Mouse (Mus musculus): Measurements from ENCODE around the gene Grin3b.

Grin3b gene

DNA sequence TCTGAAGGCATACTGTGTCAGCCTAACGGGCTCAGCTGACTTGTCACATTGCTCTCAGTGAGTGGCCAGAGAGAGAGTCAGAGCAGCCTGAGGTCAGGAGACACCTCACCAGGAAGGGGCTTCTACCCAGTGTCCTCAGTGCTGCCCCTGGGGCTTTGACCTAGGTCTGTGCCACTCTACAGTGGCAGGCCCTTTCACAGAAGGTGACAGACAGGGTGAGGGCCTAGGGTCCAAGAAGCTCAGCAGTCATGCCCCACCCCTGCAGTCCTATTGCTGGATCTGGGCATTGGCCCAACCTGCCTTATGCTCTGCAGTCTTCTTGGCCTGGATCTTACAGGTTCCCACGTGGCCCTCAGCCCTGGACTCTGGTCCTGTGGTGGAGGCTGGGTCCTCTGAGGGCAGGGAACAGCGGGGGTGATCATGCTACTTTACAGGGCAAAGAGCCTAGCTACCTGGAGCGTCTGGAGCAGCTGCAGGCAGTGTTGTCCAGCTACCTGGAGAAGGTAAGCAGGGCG, 3.6 kb upstream of the Grin3b start:
- peak; percentile 51 for DNase-seq (ENCODE audit: low spot score)

DNA sequence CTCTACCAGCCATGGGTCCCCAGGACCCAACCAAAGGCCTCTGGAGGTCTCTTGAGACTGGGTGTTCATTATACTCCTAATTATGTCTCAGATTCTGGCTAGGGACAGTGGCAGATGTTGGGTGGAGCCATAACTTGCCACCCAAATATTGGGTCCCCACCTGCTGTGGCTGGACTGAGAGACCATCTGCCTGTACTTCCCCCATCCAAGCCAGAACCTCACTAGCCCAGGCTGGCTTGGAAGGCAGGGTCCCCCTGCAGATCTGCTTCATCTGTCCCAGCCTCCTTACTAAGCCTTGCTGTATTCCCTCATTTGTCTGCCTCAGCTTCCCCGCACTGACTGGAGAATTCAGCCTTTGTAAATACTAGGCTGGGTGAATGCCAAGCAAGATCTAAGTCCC, 2.3 kb upstream of the Grin3b start:
- DNase-seq (ENCODE audit: low spot score) = no peak

DNA sequence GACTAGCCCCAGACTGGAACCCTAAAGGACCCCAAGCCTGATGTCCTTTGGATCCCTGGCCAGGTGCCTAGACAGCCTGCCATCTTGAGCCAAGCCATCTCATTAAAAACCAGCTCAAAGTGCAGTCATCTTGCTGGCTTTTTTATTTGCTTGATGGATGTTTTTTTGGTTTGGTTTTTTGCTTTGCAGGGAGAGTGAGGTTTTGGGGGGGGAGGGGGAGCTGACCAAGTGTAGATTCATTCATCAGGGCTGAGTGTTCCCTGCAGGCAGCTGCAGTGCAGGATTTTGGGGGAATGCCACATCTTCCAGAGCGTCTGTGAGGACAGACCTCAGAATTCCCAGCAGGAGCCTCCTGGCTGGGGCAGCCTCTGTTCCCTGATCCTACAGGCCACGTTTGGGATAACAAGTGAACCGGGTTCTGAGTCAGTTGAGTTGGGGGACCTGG, 1.4 kb upstream of the Grin3b start:
- peak; percentile 59 for DNase-seq (ENCODE audit: low spot score)

DNA sequence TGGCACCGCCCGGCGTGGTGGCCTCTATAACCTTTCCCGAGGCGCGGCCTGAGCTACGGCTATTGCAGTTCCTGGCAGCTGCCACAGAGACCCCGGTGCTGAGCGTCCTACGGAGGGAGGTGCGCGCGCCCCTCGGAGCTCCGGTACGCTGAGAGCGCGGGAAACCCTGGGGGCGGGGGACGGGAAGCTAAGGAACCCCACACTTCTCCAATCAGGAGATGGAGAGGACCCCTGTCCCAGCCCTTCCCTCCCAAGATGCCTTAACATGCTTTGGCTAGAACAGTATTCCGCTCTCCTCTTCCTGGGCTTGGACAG, 625 bp downstream of the Grin3b start:
- no peak for DNase-seq (ENCODE audit: low spot score)

DNA sequence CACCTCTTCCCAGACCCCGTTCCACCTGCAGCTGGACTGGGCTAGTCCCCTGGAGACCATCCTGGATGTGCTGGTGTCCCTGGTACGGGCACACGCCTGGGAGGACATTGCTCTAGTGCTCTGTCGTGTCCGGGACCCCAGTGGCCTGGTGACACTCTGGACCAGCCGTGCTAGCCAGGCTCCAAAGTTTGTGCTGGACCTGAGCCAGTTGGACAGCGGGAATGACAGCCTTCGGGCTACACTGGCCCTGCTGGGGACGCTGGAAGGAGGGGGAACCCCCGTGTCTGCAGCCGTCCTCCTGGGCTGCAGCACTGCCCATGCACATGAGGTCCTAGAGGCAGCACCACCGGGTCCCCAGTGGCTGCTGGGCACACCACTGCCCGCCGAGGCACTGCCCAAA, 2.3 kb downstream of the Grin3b start:
- no peak for DNase-seq (ENCODE audit: low spot score)

DNA sequence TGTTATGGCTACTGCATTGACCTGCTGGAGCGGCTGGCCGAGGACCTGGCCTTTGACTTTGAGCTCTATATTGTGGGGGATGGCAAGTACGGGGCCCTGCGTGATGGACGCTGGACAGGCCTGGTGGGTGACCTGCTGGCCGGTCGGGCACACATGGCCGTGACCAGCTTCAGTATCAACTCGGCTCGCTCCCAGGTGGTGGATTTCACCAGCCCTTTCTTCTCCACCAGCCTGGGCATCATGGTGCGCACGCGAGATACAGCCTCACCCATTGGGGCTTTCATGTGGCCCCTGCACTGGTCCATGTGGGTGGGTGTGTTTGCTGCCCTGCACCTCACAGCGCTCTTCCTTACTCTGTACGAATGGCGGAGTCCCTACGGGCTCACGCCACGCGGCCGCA, 3.6 kb downstream of the Grin3b start:
- DNase-seq (ENCODE audit: low spot score) = no peak

DNA sequence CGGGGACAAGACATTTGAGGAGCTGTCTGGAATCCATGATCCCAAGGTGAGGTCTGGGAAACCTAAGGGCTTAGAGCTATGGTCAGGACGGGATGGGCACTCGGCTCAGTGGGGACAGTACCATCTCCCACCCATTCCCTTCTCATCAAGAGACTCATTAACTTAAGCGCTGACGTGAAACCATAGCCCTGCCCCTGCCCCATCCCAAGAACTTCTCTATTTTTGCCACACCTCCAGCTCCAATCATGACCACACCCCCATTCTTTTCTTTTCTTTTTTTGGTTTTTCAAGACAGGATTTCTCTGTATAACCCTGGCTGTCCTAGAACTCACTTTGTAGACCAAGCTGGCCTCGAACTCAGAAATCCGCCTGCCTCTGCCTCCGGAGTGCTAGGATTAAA, 4.2 kb downstream of the Grin3b start:
- DNase-seq (ENCODE audit: low spot score) = no peak

DNA sequence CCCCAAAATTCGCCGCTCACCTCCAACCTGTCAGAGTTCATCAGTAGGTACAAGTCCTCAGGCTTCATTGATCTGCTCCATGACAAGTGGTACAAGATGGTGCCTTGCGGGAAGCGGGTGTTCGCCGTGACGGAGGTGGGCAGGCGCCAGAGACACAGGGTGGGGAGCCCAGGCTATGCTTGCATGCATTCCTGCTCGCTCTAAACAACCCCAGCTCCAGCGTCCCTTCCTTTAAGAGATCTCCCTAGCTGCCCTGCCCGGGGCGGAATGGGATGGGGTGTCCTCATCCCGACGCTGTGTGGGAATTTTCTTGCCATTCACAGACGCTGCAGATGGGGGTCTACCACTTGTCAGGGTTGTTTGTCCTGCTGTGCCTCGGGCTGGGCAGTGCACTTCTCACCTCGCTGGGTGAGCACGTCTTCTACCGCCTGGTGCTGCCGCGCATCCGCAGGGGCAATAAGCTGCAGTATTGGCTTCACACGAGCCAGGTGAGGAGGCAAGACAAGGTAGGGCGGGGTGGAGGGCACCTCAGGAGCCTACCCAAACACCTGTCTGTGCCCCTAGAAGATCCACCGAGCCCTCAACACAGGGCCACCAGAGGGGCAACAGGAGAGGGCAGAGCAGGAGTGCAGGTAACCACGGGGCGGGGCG, 5.7 kb downstream of the Grin3b start:
- DNase-seq (ENCODE audit: low spot score) = no peak

DNA sequence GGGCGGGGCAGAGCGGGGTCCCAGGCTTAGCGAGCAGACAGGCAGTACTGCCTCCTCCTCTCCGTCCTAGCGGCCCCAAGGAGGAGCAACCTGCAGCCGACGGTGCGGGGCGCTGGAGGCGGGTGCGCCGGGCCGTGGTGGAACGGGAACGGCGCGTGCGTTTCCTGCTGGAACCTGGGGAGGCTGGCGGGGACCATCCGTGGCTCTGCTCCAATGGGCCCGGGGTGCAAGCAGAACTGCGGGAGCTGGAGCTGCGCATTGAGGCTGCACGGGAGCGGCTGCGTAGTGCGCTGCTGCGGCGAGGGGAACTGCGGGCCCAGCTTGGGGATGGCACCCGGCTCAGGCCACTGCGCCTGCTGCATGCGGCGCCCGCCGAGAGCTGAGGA, 6.2 kb downstream of the Grin3b start:
- no peak for DNase-seq (ENCODE audit: low spot score)

DNA sequence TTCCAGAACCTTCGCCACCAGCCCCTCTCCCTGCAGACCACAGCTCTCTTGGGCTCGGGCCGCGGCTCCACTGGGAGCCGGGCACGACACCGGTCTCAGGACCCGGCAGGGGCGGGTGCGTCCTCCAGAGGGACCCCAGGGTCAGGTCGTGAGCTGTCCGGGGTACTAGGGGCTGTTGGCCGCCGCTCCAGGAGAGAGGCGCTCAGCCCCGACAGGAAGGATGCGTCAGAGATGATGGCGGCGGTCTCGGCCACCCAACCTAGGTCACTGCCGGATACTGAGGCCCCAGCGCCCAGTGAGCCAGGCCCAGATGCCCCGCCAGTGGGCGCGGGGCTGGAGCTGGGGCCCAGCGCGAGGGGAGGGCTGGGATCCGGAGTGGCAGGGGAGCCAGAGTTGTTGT, 6.8 kb downstream of the Grin3b start:
- no peak for DNase-seq (ENCODE audit: low spot score)

DNA sequence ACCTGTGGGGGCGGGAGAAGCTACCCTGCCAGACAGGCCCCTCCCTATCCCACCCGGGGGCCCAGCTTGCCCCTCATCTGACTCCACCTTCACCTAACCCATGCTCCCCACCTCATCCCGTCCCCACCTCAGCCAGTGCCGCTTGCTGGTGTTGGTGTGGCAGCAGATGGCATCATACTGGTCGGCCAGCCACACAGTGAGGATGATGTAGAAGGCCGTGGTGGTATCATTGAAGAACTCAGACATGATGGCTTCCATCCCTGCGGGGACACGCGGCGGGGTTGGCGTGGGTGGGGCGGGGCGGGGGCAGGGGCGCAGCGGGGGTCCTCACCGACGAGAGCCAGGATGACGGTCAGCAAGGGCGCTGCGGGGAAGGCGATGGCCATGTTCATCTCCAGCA, 7.5 kb downstream of the Grin3b start:
- no peak for DNase-seq (ENCODE audit: low spot score)

DNA sequence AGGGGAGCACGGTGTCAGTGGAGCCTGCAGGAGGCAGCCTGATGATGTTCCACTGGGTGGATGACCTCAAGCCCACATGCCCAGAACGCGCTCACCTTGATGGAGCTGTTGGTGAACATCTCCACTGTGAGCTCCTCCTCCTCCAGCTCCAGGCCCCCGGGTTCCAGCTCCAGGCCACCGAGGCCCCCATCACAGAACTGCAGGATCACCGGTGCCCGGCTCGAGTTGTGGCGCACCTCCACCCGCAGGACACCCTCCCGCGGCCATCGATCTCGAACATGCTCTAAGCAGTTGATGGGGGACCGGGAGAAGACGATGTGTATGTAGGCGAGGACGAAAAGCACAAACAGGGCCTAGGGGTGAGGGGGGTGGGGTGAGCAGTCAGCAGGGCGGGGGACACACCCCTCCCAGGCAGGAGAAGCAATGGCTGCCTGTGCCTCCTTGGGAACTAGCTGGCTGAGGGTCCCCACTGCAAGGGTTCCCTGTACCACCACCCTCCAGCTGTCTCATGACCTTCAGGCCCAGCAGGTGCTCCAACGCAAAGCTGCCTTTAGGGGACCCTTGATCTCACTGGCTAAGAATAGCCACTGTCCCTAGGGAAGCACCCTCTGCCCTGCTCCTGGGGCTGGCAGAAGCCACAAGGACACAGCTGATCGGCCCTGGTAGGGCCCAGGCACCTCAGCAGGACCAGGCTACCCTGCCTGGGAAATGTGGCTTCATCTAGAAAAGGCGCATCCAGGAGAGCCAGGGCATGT, 9.1 kb downstream of the Grin3b start:
- no peak for DNase-seq (ENCODE audit: low spot score)

DNA sequence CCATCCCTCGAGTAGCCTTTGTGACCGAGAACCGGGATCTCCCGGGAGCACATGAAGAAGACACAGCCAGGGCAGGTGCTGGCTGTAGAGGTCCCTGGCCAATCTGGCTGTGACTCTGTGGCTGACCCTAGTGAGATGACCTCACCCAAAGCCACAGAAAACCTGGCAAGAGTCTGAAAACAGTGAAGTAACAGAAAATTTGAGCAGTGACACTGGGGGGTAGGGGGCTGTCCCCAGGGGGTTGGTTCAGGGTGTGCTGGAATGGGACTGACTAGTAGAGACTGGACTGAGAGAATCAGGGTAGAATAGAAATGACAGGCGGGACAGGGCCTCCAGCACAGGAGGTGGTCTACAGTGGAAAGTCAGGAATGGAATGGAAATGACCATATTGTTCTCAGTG, 12.7 kb downstream of the Grin3b start:
- DNase-seq (ENCODE audit: low spot score) = no peak

DNA sequence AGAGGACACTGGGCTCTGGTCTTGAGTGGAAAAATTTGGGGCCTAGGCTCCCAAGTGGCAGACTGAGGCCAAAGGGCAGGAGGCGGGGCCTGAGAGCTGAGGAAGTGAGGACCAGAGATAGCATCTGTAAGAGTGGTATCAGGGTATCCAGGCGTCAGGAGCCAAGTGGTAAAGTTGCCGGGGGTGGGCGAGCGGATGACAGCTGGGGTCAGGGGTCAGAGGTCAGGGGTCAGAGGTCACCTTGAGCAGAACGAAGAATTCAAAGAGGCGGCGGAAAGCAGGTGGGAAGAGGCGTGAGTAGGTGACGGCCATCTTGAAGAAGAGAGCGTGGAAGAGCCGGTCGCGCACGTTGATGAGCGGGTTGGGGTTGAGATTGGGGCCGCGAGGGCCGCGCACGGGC, 13.2 kb downstream of the Grin3b start:
- peak; percentile 71 for DNase-seq (ENCODE audit: low spot score)

DNA sequence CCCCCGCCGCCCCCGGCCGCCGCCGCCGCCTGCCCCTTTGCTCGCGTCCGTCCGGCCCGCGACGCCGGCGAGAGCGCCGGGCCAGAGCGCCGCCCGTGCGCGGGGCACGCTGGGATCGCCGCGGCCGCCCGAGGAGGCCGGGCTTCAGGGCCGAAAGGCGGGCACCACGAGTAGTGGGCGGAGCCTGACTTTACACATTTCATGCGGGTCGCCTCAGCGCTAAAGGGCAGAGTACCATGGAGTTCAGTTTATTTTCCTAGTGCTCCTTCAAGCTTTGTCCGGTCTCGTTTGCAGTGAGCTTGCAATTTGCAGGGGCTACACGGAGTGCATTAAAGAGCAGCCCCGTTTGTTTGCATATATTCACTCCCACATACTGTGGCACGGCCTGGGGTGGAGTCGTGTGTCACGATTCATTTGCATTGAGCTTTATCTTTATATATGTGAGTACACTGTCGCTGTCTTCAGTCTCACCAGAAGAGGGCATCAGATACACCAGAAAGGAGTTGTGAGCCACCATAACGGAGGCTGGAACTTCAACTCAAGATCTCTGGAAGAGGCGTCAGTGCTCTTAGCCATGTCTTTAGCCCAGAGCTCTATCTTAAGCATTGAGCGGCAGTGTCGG, 13.8 kb downstream of the Grin3b start, which contains the start of gene Tmem259:
TSS of gene Tmem259 (minus strand) at position 136 of the 622 bp plus-strand sequence.
- DNase-seq (ENCODE audit: low spot score) = peak; percentile 90

DNA sequence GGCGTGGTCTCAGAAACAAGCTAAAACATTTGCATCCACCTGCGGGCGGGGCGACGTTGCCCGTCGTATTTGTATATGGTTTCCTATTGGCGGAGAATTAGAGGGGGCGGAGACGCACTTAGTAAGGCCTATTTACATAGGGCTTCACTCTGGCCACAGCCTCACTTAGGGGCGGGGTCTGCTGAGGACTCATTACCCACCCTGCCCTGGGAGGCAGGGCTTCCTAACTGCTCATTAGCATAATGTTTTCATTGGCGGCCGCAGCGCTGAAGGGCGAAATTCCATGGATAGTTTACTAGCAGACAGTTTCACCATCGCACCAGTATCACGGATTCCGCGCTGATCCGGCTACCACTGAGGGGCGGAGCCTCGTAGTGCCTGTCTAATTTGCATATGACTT, 14.4 kb downstream of the Grin3b start:
- peak; percentile 99 for DNase-seq (ENCODE audit: low spot score)

DNA sequence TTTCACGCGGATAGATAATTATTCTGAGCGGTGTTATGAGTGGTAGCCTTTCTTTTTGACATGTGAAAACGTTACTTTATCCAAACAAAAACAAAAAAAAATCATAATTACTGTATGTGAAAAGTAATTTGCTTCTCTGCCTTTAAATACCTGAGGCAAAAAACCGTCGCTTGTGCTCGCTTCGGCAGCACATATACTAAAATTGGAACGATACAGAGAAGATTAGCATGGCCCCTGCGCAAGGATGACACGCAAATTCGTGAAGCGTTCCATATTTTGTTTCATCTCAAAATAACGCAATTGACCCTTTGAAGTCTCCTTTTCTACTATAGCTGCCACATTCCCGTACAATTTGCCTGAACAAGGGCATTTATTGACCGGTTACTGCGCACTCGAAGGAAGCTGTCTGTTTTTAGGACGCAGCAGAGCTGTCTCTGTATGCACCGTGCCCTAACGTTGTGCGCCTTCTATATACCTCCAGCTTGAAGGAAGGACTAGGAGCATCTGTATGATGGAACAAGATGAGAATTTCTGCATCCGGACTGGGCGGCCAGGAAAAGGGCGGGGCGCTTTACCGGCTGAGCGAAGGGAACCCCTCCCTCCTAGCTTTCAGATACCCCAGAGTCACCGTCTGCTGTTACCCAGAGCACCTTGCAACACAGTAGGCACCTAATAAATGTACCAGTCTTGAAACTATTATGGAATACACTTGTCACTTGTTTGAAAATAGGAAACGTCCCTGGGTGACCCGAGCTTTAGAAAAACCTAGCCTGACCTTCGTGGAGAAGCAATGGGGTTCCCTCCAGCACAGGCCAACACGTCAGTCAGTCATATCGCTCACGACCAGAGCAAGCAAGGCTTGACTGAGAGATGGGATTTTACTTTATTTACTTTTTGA, 15.1 kb downstream of the Grin3b start:
- DNase-seq (ENCODE audit: low spot score) = peak; percentile 65

DNA sequence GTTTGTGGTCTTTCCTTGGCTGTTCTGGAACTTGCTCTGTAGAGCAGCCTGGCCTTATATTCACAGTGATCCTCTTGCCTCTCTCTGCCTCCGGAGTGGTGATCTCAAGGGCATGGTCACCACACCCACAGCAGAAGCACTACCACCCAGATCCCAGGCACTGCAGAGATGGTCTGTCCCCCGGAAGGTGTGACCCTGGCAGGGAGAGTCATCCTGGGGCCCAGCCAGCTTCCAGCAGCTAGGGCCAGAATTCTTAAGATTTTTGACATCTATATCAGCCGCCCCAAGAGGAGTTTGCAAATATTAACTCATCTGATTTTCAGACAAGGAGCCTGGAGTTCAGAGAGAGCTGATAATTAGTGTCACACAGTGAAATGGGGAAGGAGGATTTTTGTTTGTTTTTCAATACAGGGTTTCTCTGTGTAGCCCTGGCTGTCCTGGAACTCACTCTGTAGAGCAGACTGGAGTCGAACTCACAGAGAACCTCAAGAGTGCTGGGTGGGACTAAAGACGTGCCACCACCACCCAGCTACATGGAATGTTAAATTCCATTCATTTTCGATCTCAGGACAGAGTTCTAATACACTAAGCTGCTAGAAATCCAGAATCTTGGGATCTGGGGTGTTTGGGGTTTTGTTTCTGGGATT, 15.8 kb downstream of the Grin3b start:
- DNase-seq (ENCODE audit: low spot score) = peak; percentile 26

DNA sequence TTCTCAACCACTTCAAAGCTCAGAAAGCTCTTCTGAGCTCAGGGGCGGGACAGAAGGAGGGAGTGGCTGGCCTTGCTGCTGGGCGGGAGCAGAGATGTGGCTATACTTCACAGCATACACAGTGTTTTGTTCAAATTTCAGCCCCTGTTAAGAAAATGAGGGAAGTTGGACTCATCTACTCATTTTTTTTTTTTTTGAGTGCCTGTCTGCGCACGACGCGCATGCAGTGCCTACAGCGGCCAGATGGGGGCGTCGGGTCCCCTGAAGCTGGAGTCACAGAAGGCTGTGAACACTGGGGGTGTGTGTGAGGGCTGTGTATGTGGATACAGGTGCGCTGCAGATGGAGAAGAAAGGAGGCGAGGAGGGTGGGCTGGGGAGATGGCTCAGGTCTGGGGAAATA, 16.4 kb downstream of the Grin3b start:
- DNase-seq (ENCODE audit: low spot score) = peak; percentile 63

DNA sequence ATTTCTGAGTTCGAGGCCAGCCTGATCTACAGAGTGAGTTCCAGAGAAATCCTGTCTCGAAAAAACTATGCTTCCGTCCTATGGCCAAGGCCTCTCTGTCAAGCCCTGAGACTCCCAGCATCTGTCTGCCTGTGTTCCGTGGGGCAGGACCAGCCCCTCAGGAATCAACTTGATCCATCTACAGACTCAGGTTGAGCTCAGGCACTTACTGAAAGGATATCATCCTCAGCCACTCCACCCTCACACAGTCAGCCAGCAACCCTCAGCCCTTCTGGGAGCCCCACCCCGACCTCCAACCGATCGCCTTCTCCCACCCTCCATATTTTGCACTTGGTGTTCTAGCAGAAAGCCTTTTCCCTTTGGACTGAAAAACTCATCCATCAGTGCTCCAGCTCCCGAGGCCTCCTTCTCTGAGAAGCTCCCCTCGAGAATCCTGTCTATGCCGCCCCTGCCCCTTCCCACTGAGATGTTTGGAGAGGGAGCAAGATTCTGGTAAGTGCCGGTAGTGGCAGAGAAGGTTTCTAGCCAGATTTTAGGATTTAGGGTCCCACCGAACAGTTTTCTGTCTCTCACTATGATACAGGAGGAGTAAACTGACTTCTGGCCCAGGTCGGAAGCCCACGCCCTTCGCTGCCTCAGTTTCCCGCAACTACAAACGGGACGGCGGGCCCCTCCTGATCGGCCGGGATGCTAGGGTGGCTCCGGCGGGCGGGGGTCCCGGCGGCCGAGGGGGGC, 17.4 kb downstream of the Grin3b start:
- DNase-seq (ENCODE audit: low spot score) = no peak

Measured in adipocyte (in vitro differentiated cells).